Mouse (Mus musculus) stomach, postnatal 0 days (tissue): Measurements from ENCODE around the gene Gm10197.

Source experiments
- CTCF ChIP-seq: IDR thresholded peaks from 2 replicates; pipeline ENCODE4 v1.5.1; 2016; ENCODE audit warnings: antibody characterized with exemption, low read depth, mild to moderate bottlenecking, moderate library complexity
- EP300 ChIP-seq: optimal IDR thresholded peaks from 2 replicates; pipeline ENCODE3; 2016; ENCODE audit warnings: antibody characterized with exemption

DNA sequence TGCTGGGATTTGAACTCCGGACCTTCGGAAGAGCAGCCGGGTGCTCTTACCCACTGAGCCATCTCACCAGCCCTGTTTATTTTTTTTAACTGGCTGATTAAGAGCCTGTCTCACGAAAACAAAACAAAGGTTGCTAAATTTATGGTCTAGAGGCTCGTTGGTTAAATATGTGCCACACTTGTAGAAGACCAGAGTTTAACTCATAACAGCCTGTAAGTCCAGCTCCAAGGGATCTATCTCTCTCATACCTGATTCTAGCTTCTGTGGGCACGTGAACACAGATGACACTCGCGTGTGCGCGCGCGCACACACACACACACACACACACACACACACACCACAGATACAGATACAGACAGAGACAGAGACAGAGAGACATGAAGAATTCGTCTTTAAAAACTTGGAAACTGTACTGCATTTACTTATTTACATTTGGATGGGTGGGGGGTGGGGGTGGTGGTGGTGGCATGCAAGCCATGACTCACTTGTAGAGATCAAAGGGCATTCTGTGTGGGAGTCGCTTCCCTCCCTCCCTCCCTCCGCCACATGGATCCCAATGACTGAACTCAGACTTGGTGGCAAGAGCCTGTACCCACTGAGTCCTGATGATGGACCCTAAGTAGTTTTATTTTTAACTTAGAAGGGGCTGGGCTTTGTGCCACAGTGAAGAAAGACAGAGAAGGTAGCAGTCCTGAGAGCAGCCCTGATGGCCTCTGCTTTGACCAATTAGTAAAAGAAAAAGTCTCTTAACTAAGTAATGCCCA lies 42.2 kb upstream of the Gm10197 start:
- no peak for TF ChIP-seq CTCF
- TF ChIP-seq EP300: no peak
